Mouse (Mus musculus) cortical plate, adult 2 months (tissue): ENCODE data around the gene Nppc.

Experiments used
- CTCF ChIP-seq: fragments of 200-500 bp; IDR thresholded peaks from 2 replicates; pipeline ENCODE4 v1.5.1; 2011; ENCODE audit warnings: mild to moderate bottlenecking, control low read depth, low read length; ENCODE audit not compliant: insufficient read depth; ENCODE audit errors: extremely low read depth
- POLR2A ChIP-seq: fragments of 200-500 bp; IDR thresholded peaks from 2 replicates; pipeline ENCODE4 v1.6.1; 2011; ENCODE audit warnings: mild to moderate bottlenecking, low read length, control low read depth; ENCODE audit not compliant: insufficient read depth; ENCODE audit errors: extremely low read depth

DNA sequence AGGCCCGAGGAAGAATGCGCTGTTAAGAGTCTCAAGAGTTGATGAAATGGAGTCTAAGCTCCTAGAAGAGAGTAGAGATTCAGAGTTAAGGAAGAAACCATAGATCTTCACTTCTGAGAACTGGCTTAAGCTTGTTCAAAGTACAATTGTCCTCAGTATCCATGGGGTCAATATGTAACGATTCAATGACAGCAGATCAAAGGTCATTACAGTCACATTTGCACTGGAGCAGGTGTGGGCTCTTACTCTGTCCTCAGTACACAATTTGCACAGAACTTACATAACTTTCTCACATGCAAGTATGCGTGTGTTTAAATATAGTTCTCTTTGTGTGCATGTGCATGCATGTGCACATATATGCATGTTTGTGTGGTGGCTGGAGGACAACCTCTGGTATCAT, 42.7 kb upstream of the Nppc start:
- TF ChIP-seq POLR2A (no peak), CTCF (no peak)
